Mouse (Mus musculus) megakaryocyte-erythroid progenitor cell, adult 5-6 weeks (primary cell): ENCODE results near the gene Zfp46. TPM values are rescaled to one million over a fixed set of nuclear protein-coding genes. Genes with fewer than 3 reads are reported as not detected.
A peak's percentile ranks its signal among the peaks of the same experiment; 100 is the strongest.

ENCODE experiments used
- ATAC-seq: replicated peaks from 2 replicates; pipeline ENCODE4 v1.8.0; 2016; ENCODE audit warnings: mild to moderate bottlenecking, inconsistent platforms; ENCODE audit not compliant: severe bottlenecking, poor library complexity, low FRiP score, low TSS enrichment
- total RNA-seq, 2 experiments: library from RNA; stranded (forward) in 1 of 2; stranded (reverse) in 1 of 2; fragments of 200-1000, 215-1000 nt in 1 of 2; fragments of >200 nt in 1 of 2; fragmentation: Nextera tagmentation in 1 of 2; gene quantifications; 2 replicates each; pipeline ENCODE4 v1.2.3; 2014 to 2017

Gene Zfp46
- total RNA-seq, 2 experiments from 2014 or later, result 7.3 to 8.0 TPM

- no peak for ATAC-seq
These were observed 22.6 kb upstream of the Zfp46 start for GRCm38 (mm10) chr4:136261912-136262311.

- no peak for ATAC-seq
These were observed 20.9 kb upstream of the Zfp46 start for GRCm38 (mm10) chr4:136263555-136263954.

- ATAC-seq, result peak; percentile 65
These were observed 17.7 kb upstream of the Zfp46 start for GRCm38 (mm10) chr4:136266716-136267343.

- no peak for ATAC-seq
These were observed 15.6 kb upstream of the Zfp46 start for GRCm38 (mm10) chr4:136268912-136269311.

GRCm38 (mm10) chr4:136270648-136271047, 13.8 kb upstream of the Zfp46 start:
- ATAC-seq, result no peak

- ATAC-seq, result no peak
These were observed 3.4 kb upstream of the Zfp46 start for GRCm38 (mm10) chr4:136281097-136281496.

GRCm38 (mm10) chr4:136281611-136282010, 2.9 kb upstream of the Zfp46 start:
- ATAC-seq, result no peak

GRCm38 (mm10) chr4:136282621-136283480, 1.6 kb upstream of the Zfp46 start:
- no peak for ATAC-seq

- no peak for ATAC-seq
These were observed 700 bp upstream of the Zfp46 start for GRCm38 (mm10) chr4:136283783-136284182.

- ATAC-seq, result no peak
These were observed 408 bp downstream of the Zfp46 start for GRCm38 (mm10) chr4:136284891-136285290.

- peak; percentile 94 for ATAC-seq
These were observed 896 bp downstream of the Zfp46 start for GRCm38 (mm10) chr4:136285348-136285810.

GRCm38 (mm10) chr4:136285811-136286371, 1.4 kb downstream of the Zfp46 start:
- peak; percentile 91 for ATAC-seq

GRCm38 (mm10) chr4:136289918-136290780, 5.7 kb downstream of the Zfp46 start:
- ATAC-seq, result no peak

- ATAC-seq, result no peak
These were observed 6.5 kb downstream of the Zfp46 start for GRCm38 (mm10) chr4:136290781-136291595.

GRCm38 (mm10) chr4:136291692-136292091, 7.2 kb downstream of the Zfp46 start:
- ATAC-seq, result no peak

- ATAC-seq, result 0 out of 2 replicates have a peak, but pooled peaks have one; percentile 34
These were observed 11.5 kb downstream of the Zfp46 start for GRCm38 (mm10) chr4:136295941-136296340.

- no peak for ATAC-seq
These were observed 18.0 kb downstream of the Zfp46 start for GRCm38 (mm10) chr4:136302462-136302861.

- no peak for ATAC-seq
These were observed 19.7 kb downstream of the Zfp46 start for GRCm38 (mm10) chr4:136304181-136304580.

- no peak for ATAC-seq
These were observed 23.9 kb downstream of the Zfp46 start for GRCm38 (mm10) chr4:136308355-136308754.
